Mouse (Mus musculus) stomach, embryonic 14.5 days (tissue): ENCODE measurements around the gene Srsx. TPM values are rescaled to one million over a fixed set of nuclear protein-coding genes. Genes with fewer than 3 reads are reported as not detected.
"Not testable (repeated sequence)": the region's sequence is repeated elsewhere in the genome, so short reads cannot be mapped to it uniquely, and the experiment has no call there.

Experiments
- ATAC-seq: fragments of 200-750 bp; cut with Nextera tagmentation; 2 replicates; pipeline ENCODE4 v1.8.0; 2017; ENCODE audit warnings: low read depth, moderate TSS enrichment; ENCODE audit not compliant: insufficient number of reproducible peaks, insufficient read depth, low FRiP score
- H3K27ac ChIP-seq: fragments of 300-500 bp; sonication (generic); 2 replicates; pipeline ENCODE4 v1.5.1; 2014; ENCODE audit warnings: mild to moderate bottlenecking, low read length, moderate library complexity, mixed read lengths
- H3K27me3 ChIP-seq: fragments of 300-500 bp; sonication (generic); 2 replicates; pipeline ENCODE4 v1.6.1; 2014; ENCODE audit warnings: low read length, control low read depth, mixed read lengths; ENCODE audit not compliant: control insufficient read depth, insufficient read depth
- H3K36me3 ChIP-seq: fragments of 300-500 bp; sonication (generic); 2 replicates; pipeline ENCODE4 v1.6.1; 2014; ENCODE audit warnings: mild to moderate bottlenecking, control low read depth, low read length, moderate library complexity, mixed read lengths; ENCODE audit not compliant: control insufficient read depth, insufficient read depth
- H3K4me1 ChIP-seq: fragments of 300-500 bp; sonication (generic); 2 replicates; pipeline ENCODE4 v1.6.1; 2014; ENCODE audit warnings: low read length, control low read depth, mixed read lengths; ENCODE audit not compliant: control insufficient read depth, insufficient read depth
- H3K4me2 ChIP-seq: fragments of 300-500 bp; sonication (generic); replicated peaks from 2 replicates; pipeline ENCODE4 v1.6.1; 2014; ENCODE audit warnings: low read depth, low read length, control low read depth
- H3K4me3 ChIP-seq: fragments of 300-500 bp; sonication (generic); 2 replicates; pipeline ENCODE4 v1.5.1; 2014; ENCODE audit warnings: low read depth, low read length, control low read depth
- H3K9ac ChIP-seq: fragments of 300-500 bp; sonication (generic); replicated peaks from 2 replicates; pipeline ENCODE4 v1.6.1; 2014; ENCODE audit warnings: low read depth, mild to moderate bottlenecking, control low read depth, low read length, moderate library complexity, mixed read lengths
- H3K9me3 ChIP-seq: fragments of 300-500 bp; sonication (generic); 2 replicates; pipeline ENCODE4 v1.6.1; 2016; ENCODE audit warnings: low read depth, low read length, control low read depth; ENCODE audit not compliant: control insufficient read depth
- WGBS: fragments of 180-500 bp; shearing (Covaris S2); extraction: QIAGEN DNeasy Blood & Tissue Kit; methylation state at CpG from one replicate; pipeline ENCODE4 v1.1.7; 2014; 5-methylcytosine and 5-hydroxymethylcytosine counted together
- polyA plus RNA-seq: library from polyadenylated mRNA; unstranded; fragments of >200 nt; fragmentation: Nextera tagmentation; extraction: Ambion mirVana; gene quantifications from 2 replicates; pipeline ENCODE4 v1.2.1, GENCODE M21; 2014

Srsx gene
- polyA plus RNA-seq, result not detected in 2 replicates

DNA sequence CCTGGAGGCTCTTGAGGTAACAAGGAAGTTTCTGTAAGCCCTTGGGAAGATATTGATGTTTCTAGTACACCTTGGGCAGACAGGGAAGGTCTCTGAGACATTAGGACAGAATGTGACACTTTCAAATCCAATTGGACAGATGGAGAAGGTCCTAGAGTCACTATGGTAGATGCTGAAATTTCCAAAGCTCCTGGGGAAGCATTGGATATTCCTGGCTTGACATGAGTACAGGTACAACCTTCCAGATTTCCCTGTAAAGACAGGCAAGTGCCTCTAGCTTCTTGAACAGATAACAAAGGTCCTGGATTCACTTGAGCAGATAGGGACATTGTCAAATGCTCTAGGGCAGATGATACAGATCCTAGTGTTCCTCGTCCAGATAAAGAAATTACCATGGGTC is at the start of gene Srsx:
Gene Srsx (minus strand): TSS at position 101 of the 400 bp plus-strand sequence.
- H3K9me3 ChIP-seq, H3K4me2 ChIP-seq, ATAC-seq, H3K36me3 ChIP-seq, H3K9ac ChIP-seq, H3K27me3 ChIP-seq, H3K27ac ChIP-seq, H3K4me3 ChIP-seq, H3K4me1 ChIP-seq: not testable (repeated sequence)
- WGBS, result no CpG with 5 or more reads among the region's 1 CpGs

DNA sequence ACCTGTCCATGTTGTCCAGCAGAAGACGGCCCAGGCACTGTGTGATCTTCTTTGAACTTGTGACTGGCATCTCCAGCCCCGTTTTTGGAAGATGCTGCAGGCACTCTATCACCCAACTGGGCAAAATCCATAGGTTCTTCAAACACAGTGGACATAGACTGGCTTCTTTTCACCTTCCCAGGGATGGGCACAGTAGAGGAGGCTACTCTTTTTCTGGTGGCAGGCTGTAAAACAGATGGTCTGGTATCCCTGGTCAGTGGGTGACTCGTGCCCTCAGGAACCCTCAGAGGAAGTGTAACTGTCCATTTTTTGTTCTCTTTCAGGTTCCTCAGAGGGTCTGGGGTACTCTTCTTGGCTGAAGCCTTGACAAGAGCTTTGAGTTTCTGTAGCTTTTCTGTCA is 24.5 kb upstream of the Srsx start, which contains the start of gene Gm17577:
Gene Gm17577 (minus strand): TSS at position 101 of the 400 bp plus-strand sequence.
- not testable (repeated sequence) for H3K9me3 ChIP-seq, H3K27me3 ChIP-seq, H3K4me2 ChIP-seq, H3K4me1 ChIP-seq, H3K4me3 ChIP-seq, ATAC-seq, H3K36me3 ChIP-seq, H3K27ac ChIP-seq, H3K9ac ChIP-seq
- WGBS, result no CpG with 5 or more reads among the region's 3 CpGs

Other genes starting within 250 kb of the Srsx start
- not detected in 2 replicates for gene Gm17521, start 192.8 kb downstream of the Srsx start, polyA plus RNA-seq
- gene Cldn34c1, start 119.0 kb downstream of the Srsx start, polyA plus RNA-seq, result 10.4 and 15.9 TPM in 2 replicates
- gene Gm17577, start 24.4 kb upstream of the Srsx start, polyA plus RNA-seq, result not detected in 2 replicates